Mouse (Mus musculus): ENCODE results near the gene Fermt1. TPM values are rescaled to one million over a fixed set of nuclear protein-coding genes. Genes with fewer than 3 reads are reported as not detected.

Gene Fermt1
- polyA plus RNA-seq, 1 experiment, result not detected

DNA sequence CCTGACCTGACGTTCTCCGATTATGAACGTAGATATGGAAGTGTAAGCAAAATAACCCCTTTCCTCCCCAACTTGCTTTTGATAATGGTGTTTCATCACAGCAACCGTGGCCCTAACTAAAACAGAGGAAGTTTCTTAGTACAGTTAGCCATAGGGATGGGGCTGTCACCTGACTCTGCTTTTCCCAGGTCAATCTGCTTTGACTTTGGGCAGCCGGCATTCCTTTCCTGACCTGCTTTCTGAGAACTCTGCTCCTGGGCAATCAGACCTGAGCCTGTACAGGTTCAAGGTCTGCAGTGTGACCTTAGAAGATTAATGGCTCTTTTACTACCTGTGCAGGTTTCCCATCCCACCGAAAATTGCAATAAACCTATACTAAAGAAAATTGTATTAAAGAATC, 1.3 kb upstream of the Fermt1 start:
- peaks cover 11% of the 10 kb centered on the region for H3K4me1 ChIP-seq (ENCODE audit: control insufficient read depth, insufficient read depth, low read length)
- H3K4me3 ChIP-seq (ENCODE audit: insufficient read depth, low read depth, low read length), result no peak overlapping the region
- H3K27ac ChIP-seq (ENCODE audit: insufficient read depth, low read depth, low read length), result no peak overlapping the region
- 84% methylated on average over 6 of the region's 6 CpGs for WGBS
- TF ChIP-seq POLR2A (IDR thresholded peaks at IDR 0.05; ENCODE audit: insufficient read depth, low read depth, low read length), result no peak
- no peak for TF ChIP-seq CTCF (IDR thresholded peaks at IDR 0.05; ENCODE audit: insufficient read depth, low read depth, low read length)

GRCm38 (mm10) chr2:132944711-132945325, 888 bp downstream of the Fermt1 start:
- 9% methylated on average over 24 of the region's 24 CpGs for WGBS
- H3K4me1 ChIP-seq (ENCODE audit: control insufficient read depth, insufficient read depth, low read length), result peaks cover 11% of the 10 kb centered on the region
- no peak overlapping the region for H3K27ac ChIP-seq (ENCODE audit: insufficient read depth, low read depth, low read length)
- 0 out of 2 replicates have a peak overlapping the region, but pooled peaks have one; percentile 8 for H3K4me3 ChIP-seq (ENCODE audit: insufficient read depth, low read depth, low read length)
- TF ChIP-seq CTCF (IDR thresholded peaks at IDR 0.05; ENCODE audit: insufficient read depth, low read depth, low read length), result no peak
- TF ChIP-seq POLR2A (IDR thresholded peaks at IDR 0.05; ENCODE audit: insufficient read depth, low read depth, low read length), result no peak

DNA sequence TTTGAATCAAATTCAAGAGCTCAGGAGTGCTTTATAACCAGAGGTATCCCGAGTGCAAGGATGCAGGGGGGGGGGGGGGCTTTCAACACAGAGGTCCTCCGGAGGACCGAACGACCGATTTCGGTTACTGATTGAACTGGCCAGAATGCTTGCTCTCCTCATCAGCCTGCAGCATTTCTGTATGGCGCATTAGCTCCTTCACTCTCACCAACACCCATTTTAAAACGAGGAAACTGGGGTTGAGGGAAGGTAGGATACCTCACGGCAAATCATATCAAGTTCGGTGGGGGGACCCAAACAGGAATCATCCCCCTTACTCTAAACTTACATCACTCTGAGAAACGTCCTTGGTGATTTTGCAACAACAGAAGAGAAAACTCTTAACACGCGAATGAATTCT, 1.7 kb downstream of the Fermt1 start:
- Histone ChIP-seq H3K4me3 (ENCODE audit: insufficient read depth, low read depth, low read length) (no peak overlapping the region), H3K4me1 (ENCODE audit: control insufficient read depth, insufficient read depth, low read length) (peaks cover 14% of the 10 kb centered on the region), H3K27ac (ENCODE audit: insufficient read depth, low read depth, low read length) (no peak overlapping the region)
- 51% methylated on average over 13 of the region's 13 CpGs for WGBS
- TF ChIP-seq POLR2A (IDR thresholded peaks at IDR 0.05; ENCODE audit: insufficient read depth, low read depth, low read length), result no peak
- no peak for TF ChIP-seq CTCF (IDR thresholded peaks at IDR 0.05; ENCODE audit: insufficient read depth, low read depth, low read length)

DNA sequence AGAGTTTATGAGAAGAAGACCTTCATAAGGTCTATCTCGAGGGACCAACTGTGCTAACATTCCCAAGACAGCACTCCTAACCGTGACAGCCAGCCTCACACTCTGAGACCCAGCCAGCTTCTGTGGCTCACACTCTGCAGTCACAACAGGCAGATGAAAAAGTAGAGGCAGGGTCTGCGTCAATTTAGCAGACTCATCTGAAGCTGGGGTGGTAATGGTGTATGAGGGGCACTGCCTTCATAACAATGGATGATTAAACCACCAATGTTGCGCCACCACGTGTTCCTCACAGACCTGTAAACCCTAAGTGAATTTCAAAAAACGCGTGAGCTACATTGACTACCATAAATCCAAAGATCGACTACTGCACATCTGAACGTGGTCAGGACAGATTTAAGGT, 2.1 kb downstream of the Fermt1 start:
- WGBS, result 63% methylated on average over 9 of the region's 9 CpGs
- H3K4me3 ChIP-seq (ENCODE audit: insufficient read depth, low read depth, low read length), result no peak overlapping the region
- no peak overlapping the region for H3K27ac ChIP-seq (ENCODE audit: insufficient read depth, low read depth, low read length)
- TF ChIP-seq CTCF (IDR thresholded peaks at IDR 0.05; ENCODE audit: insufficient read depth, low read depth, low read length) (no peak), POLR2A (IDR thresholded peaks at IDR 0.05; ENCODE audit: insufficient read depth, low read depth, low read length) (no peak)
- peaks cover 15% of the 10 kb centered on the region for H3K4me1 ChIP-seq (ENCODE audit: control insufficient read depth, insufficient read depth, low read length)

DNA sequence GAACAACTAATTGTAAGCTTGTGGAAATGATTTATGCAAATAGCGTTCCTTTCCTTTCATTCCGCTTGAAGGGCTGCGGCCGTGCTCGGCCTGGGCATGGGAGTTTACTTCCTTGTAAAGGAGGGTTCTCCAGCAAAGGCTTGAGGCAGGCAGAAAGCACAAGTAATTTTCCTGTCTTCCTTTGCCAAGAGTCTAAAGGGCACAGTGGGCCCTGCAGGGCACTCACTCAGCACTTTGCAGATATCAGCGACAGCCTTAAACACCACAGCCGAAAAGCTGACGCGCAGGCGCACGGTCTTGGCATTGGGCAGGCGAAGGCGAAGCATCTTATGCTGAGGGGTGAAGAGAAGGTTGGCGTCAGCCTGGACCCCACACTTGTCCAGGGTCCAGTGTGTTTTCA, 6.7 kb downstream of the Fermt1 start:
- TF ChIP-seq POLR2A (IDR thresholded peaks at IDR 0.05; ENCODE audit: insufficient read depth, low read depth, low read length), result no peak
- no peak for TF ChIP-seq CTCF (IDR thresholded peaks at IDR 0.05; ENCODE audit: insufficient read depth, low read depth, low read length)
- H3K4me3 ChIP-seq (ENCODE audit: insufficient read depth, low read depth, low read length), result no peak overlapping the region
- WGBS, result 43% methylated on average over 14 of the region's 14 CpGs
- H3K27ac ChIP-seq (ENCODE audit: insufficient read depth, low read depth, low read length), result no peak overlapping the region
- peaks cover 4% of the 10 kb centered on the region for H3K4me1 ChIP-seq (ENCODE audit: control insufficient read depth, insufficient read depth, low read length)

- H3K4me1 ChIP-seq (ENCODE audit: control insufficient read depth, insufficient read depth, low read length), result peaks cover 4% of the 10 kb centered on the region
- no peak overlapping the region for H3K27ac ChIP-seq (ENCODE audit: insufficient read depth, low read depth, low read length)
- WGBS, result 91% methylated on average over 4 of the region's 4 CpGs
- H3K4me3 ChIP-seq (ENCODE audit: insufficient read depth, low read depth, low read length), result no peak overlapping the region
- TF ChIP-seq POLR2A (IDR thresholded peaks at IDR 0.05; ENCODE audit: insufficient read depth, low read depth, low read length) (no peak), CTCF (IDR thresholded peaks at IDR 0.05; ENCODE audit: insufficient read depth, low read depth, low read length) (no peak)
These were observed 9.5 kb downstream of the Fermt1 start for GRCm38 (mm10) chr2:132936176-132936575.

- WGBS, result 89% methylated on average over 4 of the region's 4 CpGs
- no peak overlapping the region for H3K4me3 ChIP-seq (ENCODE audit: insufficient read depth, low read depth, low read length)
- no peak overlapping the region for H3K27ac ChIP-seq (ENCODE audit: insufficient read depth, low read depth, low read length)
- TF ChIP-seq POLR2A (IDR thresholded peaks at IDR 0.05; ENCODE audit: insufficient read depth, low read depth, low read length), result no peak
- TF ChIP-seq CTCF (IDR thresholded peaks at IDR 0.05; ENCODE audit: insufficient read depth, low read depth, low read length), result no peak
- peaks cover 4% of the 10 kb centered on the region for H3K4me1 ChIP-seq (ENCODE audit: control insufficient read depth, insufficient read depth, low read length)
These were observed 11.0 kb downstream of the Fermt1 start for GRCm38 (mm10) chr2:132934711-132935110.

DNA sequence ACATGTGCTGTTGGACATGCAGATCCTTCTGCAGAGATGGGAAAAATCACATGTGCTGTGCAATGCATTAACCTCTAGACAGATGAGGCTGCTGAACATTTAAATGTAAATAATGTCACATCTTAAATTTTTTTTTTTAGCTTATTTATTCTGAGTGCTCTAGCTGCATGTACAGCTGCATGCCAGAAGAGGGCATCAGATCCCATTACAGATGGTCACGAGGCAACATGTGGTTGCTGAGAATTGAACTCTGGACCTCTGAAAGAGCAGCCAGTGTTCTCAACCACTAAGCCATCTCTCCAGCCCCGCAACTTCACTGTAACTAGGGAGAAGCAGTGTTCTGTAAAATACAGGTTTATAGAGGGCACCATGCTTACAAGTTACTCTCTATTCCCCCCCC, 11.6 kb downstream of the Fermt1 start:
- 85% methylated on average over 2 of the region's 2 CpGs for WGBS
- Histone ChIP-seq H3K27ac (ENCODE audit: insufficient read depth, low read depth, low read length) (no peak overlapping the region), H3K4me3 (ENCODE audit: insufficient read depth, low read depth, low read length) (no peak overlapping the region), H3K4me1 (ENCODE audit: control insufficient read depth, insufficient read depth, low read length) (peaks cover 3% of the 10 kb centered on the region)
- TF ChIP-seq POLR2A (IDR thresholded peaks at IDR 0.05; ENCODE audit: insufficient read depth, low read depth, low read length), result no peak
- TF ChIP-seq CTCF (IDR thresholded peaks at IDR 0.05; ENCODE audit: insufficient read depth, low read depth, low read length), result no peak

DNA sequence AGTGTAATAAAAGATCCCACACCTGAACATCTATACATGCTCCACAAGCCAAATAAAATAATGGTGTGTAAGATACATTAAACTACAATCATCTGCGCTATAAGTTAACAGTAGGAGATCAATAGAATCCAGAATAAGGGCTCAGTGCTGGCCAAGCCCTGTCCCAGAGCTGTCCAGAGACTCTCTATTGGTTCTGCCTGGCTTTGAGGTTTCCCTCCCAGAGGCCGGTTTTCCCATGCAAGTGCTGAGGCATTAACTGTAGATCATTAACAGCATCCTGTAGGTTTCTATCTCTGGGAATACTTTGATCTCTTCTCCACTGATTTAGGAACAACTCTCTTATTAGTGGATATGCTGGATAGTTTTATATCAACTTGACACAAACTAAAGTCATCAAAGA, 16.7 kb downstream of the Fermt1 start:
- TF ChIP-seq POLR2A (IDR thresholded peaks at IDR 0.05; ENCODE audit: insufficient read depth, low read depth, low read length), result no peak
- no peak for TF ChIP-seq CTCF (IDR thresholded peaks at IDR 0.05; ENCODE audit: insufficient read depth, low read depth, low read length)
- Histone ChIP-seq H3K4me1 (ENCODE audit: control insufficient read depth, insufficient read depth, low read length) (no peaks in the 10 kb centered on the region), H3K4me3 (ENCODE audit: insufficient read depth, low read depth, low read length) (no peak overlapping the region), H3K27ac (ENCODE audit: insufficient read depth, low read depth, low read length) (no peak overlapping the region)
- WGBS, result 93% methylated on average over 2 of the region's 2 CpGs

DNA sequence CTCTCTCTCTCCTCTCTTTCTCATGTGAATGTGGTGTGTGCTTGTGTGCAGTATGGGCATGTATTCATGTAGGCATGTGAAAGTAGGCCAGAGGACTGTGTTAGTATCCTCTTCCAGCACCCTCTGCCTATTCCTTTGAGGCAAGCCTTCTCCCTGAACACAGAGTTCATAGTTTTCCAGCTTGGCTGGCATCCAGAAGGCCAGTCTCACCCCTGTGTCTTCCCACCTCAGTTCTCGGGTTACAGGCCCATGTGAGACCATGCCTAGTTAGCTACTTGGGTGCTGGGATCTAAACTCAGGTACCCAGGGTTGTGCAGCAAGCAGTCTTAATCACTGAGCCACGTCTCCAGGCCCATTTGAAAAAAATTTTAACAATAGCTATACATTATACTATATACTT, 17.8 kb downstream of the Fermt1 start:
- Histone ChIP-seq H3K4me1 (ENCODE audit: control insufficient read depth, insufficient read depth, low read length) (no peaks in the 10 kb centered on the region), H3K4me3 (ENCODE audit: insufficient read depth, low read depth, low read length) (no peak overlapping the region), H3K27ac (ENCODE audit: insufficient read depth, low read depth, low read length) (no peak overlapping the region)
- TF ChIP-seq POLR2A (IDR thresholded peaks at IDR 0.05; ENCODE audit: insufficient read depth, low read depth, low read length), result no peak
- TF ChIP-seq CTCF (IDR thresholded peaks at IDR 0.05; ENCODE audit: insufficient read depth, low read depth, low read length), result no peak
- WGBS, result 63% methylated on average over 2 of the region's 2 CpGs
